Mouse (Mus musculus) splenic B cell, adult 2 months (primary cell): ENCODE results near the gene 4930430F08Rik.
"Not testable (repeated sequence)": the region's sequence is repeated elsewhere in the genome, so short reads cannot be mapped to it uniquely, and the experiment has no call there.

Experiments
- DNase-seq: peaks from one replicate; pipeline ENCODE4 v3.0.0-alpha.2; 2011; ENCODE audit warnings: low read depth, low spot score
- H3K27me3 ChIP-seq: 2 replicates; pipeline ENCODE4 v1.6.1; 2012; ENCODE audit warnings: mild to moderate bottlenecking, low read length, moderate library complexity, mixed read lengths; ENCODE audit not compliant: control insufficient read depth, poor library complexity, insufficient read depth, severe bottlenecking
- H3K36me3 ChIP-seq: 2 replicates; pipeline ENCODE4 v1.6.1; 2012; ENCODE audit warnings: mild to moderate bottlenecking, low read length, moderate library complexity, mixed read lengths; ENCODE audit not compliant: control insufficient read depth, poor library complexity, insufficient read depth, severe bottlenecking

4930430F08Rik gene

DNA sequence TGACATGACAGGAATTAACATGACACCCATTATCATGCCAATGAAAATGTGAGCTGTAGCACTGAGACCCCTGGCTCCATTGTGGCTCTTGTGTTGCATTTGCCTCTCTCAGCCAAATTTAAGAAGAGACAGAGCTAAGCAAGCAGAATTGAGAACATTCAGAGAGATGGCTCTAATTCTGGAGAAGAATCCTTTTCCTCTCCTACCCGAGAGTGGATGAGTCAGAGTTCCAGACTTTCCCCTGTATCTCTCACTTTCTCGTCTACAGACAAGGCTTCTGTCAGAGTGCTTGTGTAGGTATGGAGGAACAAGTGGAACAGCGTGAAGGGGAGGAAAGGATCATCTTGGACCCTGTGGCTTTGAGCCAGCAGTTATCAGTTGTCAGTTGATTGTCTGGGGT lies 26.1 kb downstream of the 4930430F08Rik start:
- no peak for DNase-seq
- no peaks in the 10 kb centered on the region for H3K27me3 ChIP-seq
- no peaks in the 10 kb centered on the region for H3K36me3 ChIP-seq

GRCm38 (mm10) chr10:100560194-100560883 lies 29.9 kb downstream of the 4930430F08Rik start:
- H3K36me3 ChIP-seq, DNase-seq, H3K27me3 ChIP-seq: not testable (repeated sequence)

DNA sequence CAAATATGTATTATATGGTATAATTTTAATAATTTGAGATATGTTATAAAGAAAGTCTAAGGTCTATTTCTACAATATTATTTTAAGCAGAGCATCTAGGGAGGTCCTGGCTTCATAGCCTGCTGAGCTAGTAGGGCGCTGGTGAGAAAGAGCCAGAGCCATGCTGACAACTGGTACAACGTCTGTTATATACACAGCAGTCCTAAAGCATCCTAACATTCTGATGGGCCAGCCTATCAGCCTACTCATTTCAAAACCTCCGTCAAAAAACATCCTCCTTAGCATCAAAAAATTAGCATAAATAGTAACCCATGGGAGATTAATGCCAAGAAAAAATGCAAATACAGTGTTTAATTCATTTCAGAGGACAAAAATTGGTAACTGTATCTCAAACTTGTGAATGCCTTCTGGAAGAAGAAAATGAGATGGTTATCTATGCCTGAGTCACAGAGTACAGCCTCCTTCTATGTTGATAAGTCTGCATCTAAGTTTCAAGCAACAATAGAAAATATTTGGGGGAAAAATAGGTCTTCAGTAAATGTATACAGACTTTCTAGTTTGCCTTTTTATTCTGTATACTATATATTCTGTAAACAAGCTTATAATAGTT lies 33.6 kb downstream of the 4930430F08Rik start:
- Histone ChIP-seq H3K27me3 (no peaks in the 10 kb centered on the region), H3K36me3 (no peaks in the 10 kb centered on the region)
- no peak for DNase-seq

DNA sequence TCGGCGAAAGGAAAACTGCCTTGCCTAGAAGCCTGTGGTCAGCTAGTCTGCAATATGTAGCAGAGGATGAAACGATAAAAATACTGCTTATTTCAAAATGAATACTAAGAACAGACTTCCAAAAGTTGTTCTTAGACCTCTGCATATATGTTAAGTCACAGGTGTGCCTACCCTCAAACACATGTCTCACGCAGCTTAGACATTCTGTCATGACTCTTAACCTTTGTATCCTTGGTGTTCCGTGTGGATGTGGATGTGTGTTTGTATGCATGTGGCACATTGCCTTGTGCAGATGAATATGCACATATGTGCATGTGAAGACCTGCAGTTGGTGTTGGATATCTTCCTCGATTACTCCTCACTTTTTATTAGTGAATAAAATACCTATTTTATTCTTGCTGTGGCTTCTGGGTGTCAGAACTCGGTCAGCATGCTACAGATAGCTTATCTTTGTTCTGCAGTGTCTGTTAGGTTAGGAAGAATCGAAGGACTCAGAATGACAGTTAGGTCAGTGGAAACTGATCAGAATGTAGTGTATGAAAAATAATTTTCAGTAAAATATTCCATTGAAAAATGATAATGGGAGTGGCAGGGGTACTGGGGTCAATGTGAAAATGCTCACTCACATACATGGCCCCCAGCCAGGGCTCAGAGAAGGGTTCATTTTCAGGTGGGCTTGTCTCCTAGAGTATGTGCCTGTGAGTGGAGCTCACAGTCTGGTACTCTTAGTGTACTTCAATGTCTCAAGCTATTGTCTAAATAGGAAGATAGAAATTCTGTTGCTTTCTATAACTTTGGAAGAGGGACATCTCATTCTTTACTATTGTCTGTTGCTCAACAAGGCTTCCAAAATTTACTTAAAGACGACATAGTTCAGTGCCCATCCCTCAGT lies 65.5 kb downstream of the 4930430F08Rik start:
- no peaks in the 10 kb centered on the region for H3K36me3 ChIP-seq
- H3K27me3 ChIP-seq, result no peaks in the 10 kb centered on the region
- DNase-seq, result no peak

- DNase-seq, result no peak
- Histone ChIP-seq H3K36me3 (no peaks in the 10 kb centered on the region), H3K27me3 (no peaks in the 10 kb centered on the region)
These were observed 67.9 kb downstream of the 4930430F08Rik start for GRCm38 (mm10) chr10:100522330-100522729.
